Mouse (Mus musculus) lung, postnatal 0 days (tissue): ENCODE data around the gene Lyrm9.

Experiments used
- CTCF ChIP-seq: IDR thresholded peaks from 2 replicates; pipeline ENCODE4 v1.5.1; 2016; ENCODE audit warnings: antibody characterized with exemption, mild to moderate bottlenecking
- EP300 ChIP-seq: IDR thresholded peaks from 2 replicates; pipeline ENCODE4 v1.6.1; 2016; ENCODE audit warnings: antibody characterized with exemption, mild to moderate bottlenecking, control low read depth

DNA sequence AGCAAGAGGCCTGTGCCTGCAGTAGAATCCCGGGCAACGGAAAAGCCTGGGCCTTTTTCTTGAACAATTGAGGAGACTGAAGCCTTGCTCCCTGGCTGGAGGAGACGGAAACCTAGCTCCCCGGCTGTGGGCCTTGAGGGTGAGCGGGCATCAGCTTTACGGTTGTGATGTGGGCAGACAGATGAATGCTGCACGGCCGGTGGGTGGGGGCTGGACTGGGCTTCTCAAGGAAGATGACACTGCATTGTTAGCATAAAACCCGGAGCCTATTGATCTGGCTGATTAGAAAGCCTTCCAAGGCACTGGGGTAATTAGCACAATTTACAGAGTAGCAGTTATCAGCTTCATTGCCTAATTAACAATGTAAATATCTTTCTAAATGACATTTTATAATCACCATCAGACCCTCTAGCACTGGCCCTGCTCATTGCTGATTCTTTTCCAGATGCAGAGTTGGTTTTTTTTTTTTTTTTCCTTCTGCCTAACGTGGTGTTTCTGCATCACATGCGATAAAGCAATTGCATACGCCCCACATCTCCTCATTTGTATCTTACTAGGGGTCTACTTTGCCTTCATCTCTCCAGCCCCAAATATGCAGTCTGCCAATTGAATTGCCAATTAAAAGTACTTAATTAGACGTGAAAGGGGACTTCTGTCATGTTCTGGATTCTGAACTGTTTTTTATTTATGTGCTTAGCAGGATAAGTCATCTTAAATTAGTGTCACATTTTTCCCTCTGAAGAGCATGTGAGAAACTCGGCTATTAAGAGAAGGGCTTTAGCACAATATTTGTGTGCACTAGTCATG is 10.2 kb upstream of the Lyrm9 start:
- no peak for TF ChIP-seq CTCF
- TF ChIP-seq EP300, result no peak
